8 mouse cellular contexts compared by ENCODE assay signal in the genomic region with DNA sequence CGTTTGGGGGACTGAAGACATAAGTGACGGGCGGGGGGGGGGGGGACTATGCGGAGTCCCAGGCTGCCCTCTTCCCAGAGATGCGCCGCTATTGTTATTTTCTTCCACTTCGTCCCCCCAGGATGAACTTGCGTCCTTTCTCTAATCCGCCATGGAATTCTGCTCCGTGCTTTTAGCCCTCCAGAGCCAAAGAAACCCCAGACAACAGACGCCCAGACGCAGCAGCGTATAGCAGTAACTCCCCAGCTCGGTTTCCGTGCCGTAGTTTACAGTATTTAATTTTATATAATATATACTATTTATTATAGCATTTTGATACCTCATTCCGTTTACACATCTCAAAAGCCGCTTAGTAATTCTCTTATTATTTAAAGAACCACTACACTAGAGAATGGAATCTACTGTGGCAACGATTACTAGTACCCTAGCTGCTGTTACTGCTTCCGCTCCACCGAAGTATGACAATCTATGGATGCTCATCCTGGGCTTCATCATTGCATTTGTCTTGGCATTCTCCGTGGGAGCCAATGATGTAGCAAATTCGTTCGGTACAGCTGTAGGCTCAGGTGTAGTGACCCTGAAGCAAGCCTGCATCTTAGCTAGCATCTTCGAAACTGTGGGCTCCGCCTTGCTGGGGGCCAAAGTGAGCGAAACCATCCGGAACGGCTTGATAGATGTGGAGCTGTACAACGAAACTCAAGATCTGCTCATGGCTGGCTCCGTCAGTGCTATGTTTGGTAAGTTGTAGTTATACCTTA. TPM values are rescaled to one million over a fixed set of nuclear protein-coding genes. Genes with fewer than 3 reads are reported as not detected.
DNase-seq lines count a peak whose midpoint lies in the region; ATAC-seq and TF ChIP-seq lines count a peak whose summit lies in the region.

No protein-coding gene starts in this region.

- no peaks in the 10 kb centered on the region for H3K27me3 ChIP-seq in megakaryocyte, embryonic 14.5 days (replicated peaks)
- no peaks in the 10 kb centered on the region for H3K27me3 ChIP-seq in cerebellum, adult 2 months (ENCODE audit: control insufficient read depth, insufficient read depth, low read length)
- no peaks in the 10 kb centered on the region for H3K27me3 ChIP-seq in forebrain, embryonic 12.5 days

- H3K36me3 ChIP-seq in megakaryocyte, embryonic 14.5 days (replicated peaks; ENCODE audit: low read length), result peaks cover 67% of the 10 kb centered on the region
- peaks cover 41% of the 10 kb centered on the region for H3K36me3 ChIP-seq in forebrain, embryonic 12.5 days (replicated peaks)

- peaks cover 85% of the 10 kb centered on the region for H3K4me1 ChIP-seq in megakaryocyte, embryonic 14.5 days
- H3K4me1 ChIP-seq in cerebellum, adult 2 months (ENCODE audit: control insufficient read depth, insufficient read depth, low read length), result no peaks in the 10 kb centered on the region
- H3K4me1 ChIP-seq in forebrain, embryonic 12.5 days, result peaks cover 28% of the 10 kb centered on the region

- no peaks in the 10 kb centered on the region for H3K9me3 ChIP-seq in megakaryocyte, embryonic 14.5 days
- H3K9me3 ChIP-seq in forebrain, embryonic 12.5 days, result no peaks in the 10 kb centered on the region

- 7% methylated on average over 31 of the region's 31 CpGs for WGBS in cerebellum, adult 2 months
- 20% methylated on average over 26 of the region's 31 CpGs for WGBS in forebrain, embryonic 12.5 days

- peak overlapping the region; percentile 99 for H3K4me3 ChIP-seq in megakaryocyte, embryonic 14.5 days (replicated peaks)
- H3K4me3 ChIP-seq in cerebellum, adult 2 months (replicated peaks; ENCODE audit: insufficient read depth, low read depth, low read length), result peak overlapping the region; percentile 99
- H3K4me3 ChIP-seq in forebrain, embryonic 12.5 days (replicated peaks), result peak overlapping the region; percentile 88

- no peak overlapping the region for H3K27ac ChIP-seq in cerebellum, adult 2 months (ENCODE audit: insufficient read depth, low read length)
- H3K27ac ChIP-seq in forebrain, embryonic 12.5 days, result peak overlapping the region; percentile 89

- H3K9ac ChIP-seq in forebrain, embryonic 12.5 days, result peak overlapping the region; percentile 87

- intact Hi-C loops in left cerebral cortex, postnatal 25 days (cut with DNase I), result loop anchor here (5.0 kb wide), 2 partner anchors 43 to 132 kb away; a partner anchor contains a TSS

- peak; percentile 40 to 55 for DNase-seq in cerebellum, adult 2 months
- DNase-seq in left cerebral cortex, postnatal 25 days (ENCODE audit: low spot score in 2 of 2), result peak; percentile 44
- DNase-seq in naive thymus-derived CD4-positive, alpha-beta T cell, adult 2 months (ENCODE audit: low read depth), result peak; percentile 51
- no peak for DNase-seq in gastrocnemius, postnatal 25 days

- H3K4me2 ChIP-seq in forebrain, embryonic 12.5 days, result peak overlapping the region; percentile 89

- no peak for ATAC-seq in megakaryocyte, adult 5-6 weeks (ENCODE audit: poor library complexity, severe bottlenecking)
- peak; percentile 1 for ATAC-seq in forebrain, embryonic 12.5 days (ENCODE audit: low FRiP score)
- ATAC-seq in megakaryocyte-erythroid progenitor cell, adult 5-6 weeks (replicated peaks; ENCODE audit: low FRiP score, low TSS enrichment, poor library complexity, severe bottlenecking), result no peak

- TF ChIP-seq POLR2A in cerebellum, adult 2 months (IDR thresholded peaks at IDR 0.05; ENCODE audit: borderline replicate concordance, insufficient read depth, low read length), result no peak; the same call in 1 of the 2 replicates

- no peak for TF ChIP-seq CTCF in cerebellum, adult 2 months (IDR thresholded peaks at IDR 0.05; ENCODE audit: borderline replicate concordance, insufficient read depth, low read depth, low read length)

RNA-seq across cellular contexts. Expression of a gene that starts 0.9 kb away (rescaled TPM):
- polyA plus RNA-seq in megakaryocyte, embryonic 14.5 days (2012; ENCODE audit: insufficient read depth, low replicate concordance), result 16.4 and 76.5 TPM in 2 replicates
- total RNA-seq in megakaryocyte, adult 5-6 weeks (2015), result 18.7 and 22.8 TPM in 2 replicates
- total RNA-seq in megakaryocyte, adult 5-6 weeks (2017), result 52.4 and 70.8 TPM in 2 replicates
- 157 and 159 TPM in 2 replicates for polyA plus RNA-seq in cerebellum, adult 2 months (2012; rRNA removed)
- polyA plus RNA-seq in forebrain, embryonic 12.5 days (2016; fragmentation: Nextera tagmentation; extraction: Ambion mirVana), result 61.6 and 63.1 TPM in 2 replicates
- total RNA-seq in left cerebral cortex, postnatal 25 days (2021), result 100 to 1,000 TPM; 138 to 140 TPM
- total RNA-seq in megakaryocyte-erythroid progenitor cell, adult 5-6 weeks (2014; fragmentation: Nextera tagmentation), result 105 and 115 TPM in 2 replicates
- total RNA-seq in megakaryocyte-erythroid progenitor cell, adult 5-6 weeks (2017), result 180 and 206 TPM in 2 replicates
- 10 to 100 TPM in 1 of 2 experiments, 1 to 10 TPM in 1; 5.6 to 11.5 TPM for total RNA-seq in gastrocnemius, postnatal 25 days (2021)
